Mouse (Mus musculus): ENCODE results near the gene Rnf17. TPM values are rescaled to one million over a fixed set of nuclear protein-coding genes. Genes with fewer than 3 reads are reported as not detected.

Rnf17 gene
- polyA plus RNA-seq, 1 experiment from 2014 or later, result 1.5 TPM

DNA sequence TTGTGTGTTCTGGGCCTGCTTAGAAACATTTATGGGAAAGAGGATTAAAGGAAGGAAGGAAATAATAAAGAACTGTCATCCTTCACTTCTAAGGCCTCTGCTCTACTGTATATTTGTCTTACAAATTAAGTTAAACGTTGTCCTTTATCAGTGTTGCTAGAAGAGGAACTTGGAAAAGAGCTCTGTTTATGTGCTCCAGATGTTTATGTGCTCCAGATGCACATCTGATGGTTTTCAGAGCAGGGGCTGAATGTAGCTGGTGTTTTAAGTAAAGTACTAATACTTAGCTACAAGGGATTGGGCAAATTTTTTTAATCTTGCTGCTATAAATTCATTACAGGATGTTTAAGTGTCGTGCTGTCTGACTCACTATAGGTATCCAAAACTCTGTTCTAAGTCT lies 59.7 kb downstream of the Rnf17 start:
- 69% methylated on average over 2 of the region's 2 CpGs for WGBS
- Histone ChIP-seq H3K27me3 (ENCODE audit: control insufficient read depth, insufficient read depth, low read length) (no peaks in the 10 kb centered on the region), H3K4me3 (ENCODE audit: low read depth, low read length) (no peak overlapping the region), H3K27ac (ENCODE audit: low read depth, low read length) (no peak overlapping the region), H3K4me1 (ENCODE audit: control insufficient read depth, insufficient read depth, low read length) (no peaks in the 10 kb centered on the region), H3K9ac (ENCODE audit: low read length) (no peak overlapping the region), H3K36me3 (ENCODE audit: control insufficient read depth, insufficient read depth, low read length) (no peaks in the 10 kb centered on the region), H3K4me2 (ENCODE audit: low read depth) (no peak overlapping the region), H3K9me3 (ENCODE audit: control insufficient read depth, low read length) (no peaks in the 10 kb centered on the region)
- DNase-seq (ENCODE audit: low spot score) (no peak), ATAC-seq (ENCODE audit: insufficient read depth, low FRiP score, low TSS enrichment) (no peak)

GRCm38 (mm10) chr14:56462729-56463128 lies 60.3 kb downstream of the Rnf17 start:
- DNase-seq (ENCODE audit: low spot score) (no peak), ATAC-seq (ENCODE audit: insufficient read depth, low FRiP score, low TSS enrichment) (no peak)
- Histone ChIP-seq H3K27me3 (ENCODE audit: control insufficient read depth, insufficient read depth, low read length) (no peaks in the 10 kb centered on the region), H3K9me3 (ENCODE audit: control insufficient read depth, low read length) (no peaks in the 10 kb centered on the region), H3K27ac (ENCODE audit: low read depth, low read length) (no peak overlapping the region), H3K36me3 (ENCODE audit: control insufficient read depth, insufficient read depth, low read length) (no peaks in the 10 kb centered on the region), H3K4me1 (ENCODE audit: control insufficient read depth, insufficient read depth, low read length) (no peaks in the 10 kb centered on the region), H3K4me2 (ENCODE audit: low read depth) (no peak overlapping the region), H3K4me3 (ENCODE audit: low read depth, low read length) (no peak overlapping the region), H3K9ac (ENCODE audit: low read length) (no peak overlapping the region)
- 91% methylated on average over 1 of the region's 1 CpGs for whole genome bisulfite sequencing

GRCm38 (mm10) chr14:56468145-56468544 lies 65.8 kb downstream of the Rnf17 start:
- H3K36me3 ChIP-seq (ENCODE audit: control insufficient read depth, insufficient read depth, low read length), result no peaks in the 10 kb centered on the region
- no peak for DNase-seq (ENCODE audit: low spot score)
- H3K27me3 ChIP-seq (ENCODE audit: control insufficient read depth, insufficient read depth, low read length), result no peaks in the 10 kb centered on the region
- no peaks in the 10 kb centered on the region for H3K4me1 ChIP-seq (ENCODE audit: control insufficient read depth, insufficient read depth, low read length)
- no peak overlapping the region for H3K4me2 ChIP-seq (ENCODE audit: low read depth)
- no peak overlapping the region for H3K4me3 ChIP-seq (ENCODE audit: low read depth, low read length)
- no peak for ATAC-seq (ENCODE audit: insufficient read depth, low FRiP score, low TSS enrichment)
- WGBS, result 53% methylated on average over 1 of the region's 1 CpGs
- no peak overlapping the region for H3K9ac ChIP-seq (ENCODE audit: low read length)
- H3K27ac ChIP-seq (ENCODE audit: low read depth, low read length), result no peak overlapping the region
- H3K9me3 ChIP-seq (ENCODE audit: control insufficient read depth, low read length), result no peaks in the 10 kb centered on the region

DNA sequence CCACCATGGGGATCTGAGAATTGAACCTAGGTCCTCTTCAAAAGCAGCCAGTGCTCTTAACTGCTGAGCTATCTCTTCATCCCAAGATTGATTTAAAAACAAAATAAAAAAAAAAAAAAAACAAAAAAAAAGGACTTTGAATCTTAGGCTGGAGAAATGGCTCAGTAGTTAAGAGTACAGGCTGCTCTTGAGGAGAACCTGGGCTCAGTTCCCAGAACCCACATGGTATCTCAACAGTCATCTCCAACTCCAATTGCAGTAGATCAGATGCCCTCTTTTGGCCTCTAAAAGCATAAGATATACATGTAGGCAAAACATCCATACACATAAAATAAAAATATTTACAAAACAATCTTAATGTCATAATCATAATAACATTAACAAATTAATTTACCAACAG lies 87.4 kb downstream of the Rnf17 start:
- Histone ChIP-seq H3K27ac (ENCODE audit: low read depth, low read length) (no peak overlapping the region), H3K36me3 (ENCODE audit: control insufficient read depth, insufficient read depth, low read length) (no peaks in the 10 kb centered on the region), H3K27me3 (ENCODE audit: control insufficient read depth, insufficient read depth, low read length) (no peaks in the 10 kb centered on the region), H3K4me3 (ENCODE audit: low read depth, low read length) (no peak overlapping the region), H3K9ac (ENCODE audit: low read length) (no peak overlapping the region), H3K4me1 (ENCODE audit: control insufficient read depth, insufficient read depth, low read length) (no peaks in the 10 kb centered on the region), H3K4me2 (ENCODE audit: low read depth) (no peak overlapping the region), H3K9me3 (ENCODE audit: control insufficient read depth, low read length) (no peaks in the 10 kb centered on the region)
- no peak for ATAC-seq (ENCODE audit: insufficient read depth, low FRiP score, low TSS enrichment)
- no peak for DNase-seq (ENCODE audit: low spot score)

- no peak overlapping the region for H3K9ac ChIP-seq (ENCODE audit: low read length)
- DNase-seq (ENCODE audit: low spot score) (no peak), ATAC-seq (ENCODE audit: insufficient read depth, low FRiP score, low TSS enrichment) (no peak)
- no peaks in the 10 kb centered on the region for H3K4me1 ChIP-seq (ENCODE audit: control insufficient read depth, insufficient read depth, low read length)
- H3K4me3 ChIP-seq (ENCODE audit: low read depth, low read length), result no peak overlapping the region
- H3K36me3 ChIP-seq (ENCODE audit: control insufficient read depth, insufficient read depth, low read length), result no peaks in the 10 kb centered on the region
- H3K4me2 ChIP-seq (ENCODE audit: low read depth), result no peak overlapping the region
- H3K27me3 ChIP-seq (ENCODE audit: control insufficient read depth, insufficient read depth, low read length), result no peaks in the 10 kb centered on the region
- H3K27ac ChIP-seq (ENCODE audit: low read depth, low read length), result no peak overlapping the region
- WGBS, result 84% methylated on average over 4 of the region's 4 CpGs
- H3K9me3 ChIP-seq (ENCODE audit: control insufficient read depth, low read length), result no peaks in the 10 kb centered on the region
Observed at GRCm38 (mm10) chr14:56502407-56502806, 100.0 kb downstream of the Rnf17 start.

GRCm38 (mm10) chr14:56506743-56507142 lies 104.4 kb downstream of the Rnf17 start:
- H3K27ac ChIP-seq (ENCODE audit: low read depth, low read length), result no peak overlapping the region
- H3K4me3 ChIP-seq (ENCODE audit: low read depth, low read length), result no peak overlapping the region
- WGBS, result 79% methylated on average over 3 of the region's 3 CpGs
- H3K9me3 ChIP-seq (ENCODE audit: control insufficient read depth, low read length), result no peaks in the 10 kb centered on the region
- no peak overlapping the region for H3K9ac ChIP-seq (ENCODE audit: low read length)
- DNase-seq (ENCODE audit: low spot score), result no peak
- H3K27me3 ChIP-seq (ENCODE audit: control insufficient read depth, insufficient read depth, low read length), result no peaks in the 10 kb centered on the region
- H3K4me2 ChIP-seq (ENCODE audit: low read depth), result no peak overlapping the region
- H3K4me1 ChIP-seq (ENCODE audit: control insufficient read depth, insufficient read depth, low read length), result no peaks in the 10 kb centered on the region
- H3K36me3 ChIP-seq (ENCODE audit: control insufficient read depth, insufficient read depth, low read length), result no peaks in the 10 kb centered on the region
- ATAC-seq (ENCODE audit: insufficient read depth, low FRiP score, low TSS enrichment), result no peak

DNA sequence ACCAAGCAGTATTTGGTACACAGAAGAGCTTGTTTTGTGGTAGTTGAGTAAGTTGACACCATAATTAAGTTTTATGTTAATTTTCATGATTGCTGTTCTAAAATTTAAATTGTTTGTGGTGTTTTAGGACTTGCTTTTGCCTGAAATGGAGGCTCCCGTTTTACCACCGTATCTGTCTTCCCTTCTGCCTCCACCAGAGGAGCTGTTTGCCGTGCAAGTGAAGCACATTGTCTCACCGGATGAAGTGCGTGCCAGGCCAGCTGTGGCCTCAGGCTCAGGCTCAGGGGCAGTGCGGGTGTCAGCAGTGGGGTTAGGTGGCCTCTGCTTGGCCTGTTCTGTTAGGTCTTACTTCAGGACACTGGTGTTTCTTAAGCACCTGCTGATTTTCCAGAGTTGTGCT lies 109.7 kb downstream of the Rnf17 start:
- WGBS, result 28% methylated on average over 6 of the region's 6 CpGs
- Histone ChIP-seq H3K36me3 (ENCODE audit: control insufficient read depth, insufficient read depth, low read length) (no peaks in the 10 kb centered on the region), H3K27ac (ENCODE audit: low read depth, low read length) (no peak overlapping the region), H3K27me3 (ENCODE audit: control insufficient read depth, insufficient read depth, low read length) (no peaks in the 10 kb centered on the region), H3K9me3 (ENCODE audit: control insufficient read depth, low read length) (no peaks in the 10 kb centered on the region), H3K9ac (ENCODE audit: low read length) (no peak overlapping the region), H3K4me1 (ENCODE audit: control insufficient read depth, insufficient read depth, low read length) (no peaks in the 10 kb centered on the region), H3K4me3 (ENCODE audit: low read depth, low read length) (no peak overlapping the region), H3K4me2 (ENCODE audit: low read depth) (no peak overlapping the region)
- DNase-seq (ENCODE audit: low spot score) (peak; percentile 49), ATAC-seq (ENCODE audit: insufficient read depth, low FRiP score, low TSS enrichment) (no peak)

- Histone ChIP-seq H3K9ac (ENCODE audit: low read length) (no peak overlapping the region), H3K27ac (ENCODE audit: low read depth, low read length) (no peak overlapping the region), H3K27me3 (ENCODE audit: control insufficient read depth, insufficient read depth, low read length) (no peaks in the 10 kb centered on the region), H3K4me2 (ENCODE audit: low read depth) (no peak overlapping the region), H3K9me3 (ENCODE audit: control insufficient read depth, low read length) (no peaks in the 10 kb centered on the region), H3K4me3 (ENCODE audit: low read depth, low read length) (no peak overlapping the region), H3K36me3 (ENCODE audit: control insufficient read depth, insufficient read depth, low read length) (no peaks in the 10 kb centered on the region), H3K4me1 (ENCODE audit: control insufficient read depth, insufficient read depth, low read length) (no peaks in the 10 kb centered on the region)
- ATAC-seq (ENCODE audit: insufficient read depth, low FRiP score, low TSS enrichment), result no peak
- 85% methylated on average over 2 of the region's 2 CpGs for WGBS
- no peak for DNase-seq (ENCODE audit: low spot score)
Observed at GRCm38 (mm10) chr14:56514775-56515174, 112.4 kb downstream of the Rnf17 start.

- H3K36me3 ChIP-seq (ENCODE audit: control insufficient read depth, insufficient read depth, low read length), result no peaks in the 10 kb centered on the region
- H3K9me3 ChIP-seq (ENCODE audit: control insufficient read depth, low read length), result no peaks in the 10 kb centered on the region
- H3K27ac ChIP-seq (ENCODE audit: low read depth, low read length), result no peak overlapping the region
- H3K4me2 ChIP-seq (ENCODE audit: low read depth), result no peak overlapping the region
- 84% methylated on average over 2 of the region's 2 CpGs for WGBS
- no peaks in the 10 kb centered on the region for H3K4me1 ChIP-seq (ENCODE audit: control insufficient read depth, insufficient read depth, low read length)
- H3K27me3 ChIP-seq (ENCODE audit: control insufficient read depth, insufficient read depth, low read length), result no peaks in the 10 kb centered on the region
- ATAC-seq (ENCODE audit: insufficient read depth, low FRiP score, low TSS enrichment) (no peak), DNase-seq (ENCODE audit: low spot score) (no peak)
- H3K9ac ChIP-seq (ENCODE audit: low read length), result no peak overlapping the region
- H3K4me3 ChIP-seq (ENCODE audit: low read depth, low read length), result no peak overlapping the region
Observed at GRCm38 (mm10) chr14:56530788-56531187, 128.4 kb downstream of the Rnf17 start.

Data from neural tube, embryonic 11.5 days (tissue).